Mouse (Mus musculus) hindbrain, postnatal 0 days (tissue): ENCODE results near the gene Cdc40. TPM values are rescaled to one million over a fixed set of nuclear protein-coding genes. Genes with fewer than 3 reads are reported as not detected.
"Not testable (repeated sequence)": the region's sequence is repeated elsewhere in the genome, so short reads cannot be mapped to it uniquely, and the experiment has no call there.

Source experiments
- ATAC-seq: fragments of 200-750 bp; cut with Nextera tagmentation; 2 replicates; pipeline ENCODE4 v1.8.0; 2017; ENCODE audit warnings: mild to moderate bottlenecking, moderate TSS enrichment, moderate library complexity
- DNase-seq: peaks from one replicate; pipeline ENCODE4 v3.0.0-alpha.2; 2015; ENCODE audit warnings: low spot score
- H3K27ac ChIP-seq: fragments of 300-500 bp; sonication (generic); 2 replicates; pipeline ENCODE4 v1.5.1; 2014; ENCODE audit warnings: mild to moderate bottlenecking
- H3K27me3 ChIP-seq: fragments of 300-500 bp; sonication (generic); 2 replicates; pipeline ENCODE4 v1.6.1; 2014; ENCODE audit warnings: low read length, mixed read lengths; ENCODE audit not compliant: insufficient read depth
- H3K36me3 ChIP-seq: fragments of 300-500 bp; sonication (generic); 2 replicates; pipeline ENCODE4 v1.6.1; 2014; ENCODE audit warnings: low read length, mixed read lengths; ENCODE audit not compliant: insufficient read depth
- H3K4me1 ChIP-seq: fragments of 300-500 bp; sonication (generic); 2 replicates; pipeline ENCODE4 v1.6.1; 2014; ENCODE audit warnings: antibody characterized with exemption, low read length, mixed read lengths; ENCODE audit not compliant: insufficient read depth
- H3K4me2 ChIP-seq: fragments of 300-500 bp; sonication (generic); 2 replicates; pipeline ENCODE4 v1.6.1; 2014; ENCODE audit warnings: low read depth, mild to moderate bottlenecking, low read length, moderate library complexity, mixed read lengths
- H3K4me3 ChIP-seq: fragments of 300-500 bp; sonication (generic); 2 replicates; pipeline ENCODE4 v1.5.1; 2014; ENCODE audit warnings: low read length
- H3K9ac ChIP-seq: fragments of 300-500 bp; sonication (generic); replicated peaks from 2 replicates; pipeline ENCODE4 v1.6.1; 2014; ENCODE audit warnings: mild to moderate bottlenecking, low read length, moderate library complexity, mixed read lengths
- H3K9me3 ChIP-seq: fragments of 300-500 bp; sonication (generic); 2 replicates; pipeline ENCODE4 v1.6.1; 2016; ENCODE audit warnings: low read length, mixed read lengths
- CTCF ChIP-seq: IDR thresholded peaks from 2 replicates; pipeline ENCODE4 v1.5.1; 2016; ENCODE audit warnings: antibody characterized with exemption, control low read depth, low read depth
- WGBS: fragments of 180-500 bp; shearing (Covaris S2); extraction: QIAGEN DNeasy Blood & Tissue Kit; methylation state at CpG from one replicate; pipeline ENCODE4 v1.1.7; 2014; 5-methylcytosine and 5-hydroxymethylcytosine counted together
- polyA plus RNA-seq: library from polyadenylated mRNA; unstranded; fragments of >200 nt; fragmentation: Nextera tagmentation; extraction: Ambion mirVana; gene quantifications from 2 replicates; pipeline ENCODE4 v1.2.1, GENCODE M21; 2015
- total RNA-seq: library from RNA; depleted of rRNA; stranded (reverse); fragments of >200 nt; gene quantifications from 2 replicates; pipeline ENCODE4 v1.2.3, GENCODE M21; 2014

Cdc40 gene
- total and polyA plus RNA-seq, 2 experiments from 2014 or later = 13.4 to 17.5 TPM

DNA sequence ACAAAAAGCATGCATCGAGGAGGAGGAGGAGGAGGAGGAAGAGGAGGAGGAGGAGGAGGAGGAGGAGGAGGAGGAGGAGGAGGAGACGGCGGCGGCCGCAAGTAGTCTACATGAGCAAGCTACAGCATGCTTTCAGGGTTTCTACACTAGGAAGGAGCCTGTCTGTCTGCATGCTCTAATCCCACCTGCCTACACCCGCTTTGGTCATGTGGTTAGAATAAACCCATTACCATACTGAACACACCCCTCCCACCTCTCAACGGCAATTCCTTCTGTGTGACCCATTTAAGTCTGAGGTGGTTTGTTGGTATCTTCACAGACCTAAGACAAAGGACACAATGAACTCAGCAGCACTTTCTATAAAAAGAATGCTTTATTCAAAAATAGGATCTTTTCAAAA, 51.8 kb downstream of the Cdc40 start:
- no peak for DNase-seq
- ATAC-seq = no peak
- H3K9ac ChIP-seq = no peak overlapping the region
- no peaks in the 10 kb centered on the region for H3K9me3 ChIP-seq
- H3K27me3 ChIP-seq = no peaks in the 10 kb centered on the region
- peaks cover 17% of the 10 kb centered on the region; the same call in 1 of the 2 replicates for H3K36me3 ChIP-seq
- H3K4me2 ChIP-seq = no peak overlapping the region
- TF ChIP-seq CTCF = no peak
- WGBS = 90% methylated on average over 6 of the region's 7 CpGs
- no peaks in the 10 kb centered on the region for H3K4me1 ChIP-seq
- no peak overlapping the region for H3K4me3 ChIP-seq
- no peak overlapping the region for H3K27ac ChIP-seq

DNA sequence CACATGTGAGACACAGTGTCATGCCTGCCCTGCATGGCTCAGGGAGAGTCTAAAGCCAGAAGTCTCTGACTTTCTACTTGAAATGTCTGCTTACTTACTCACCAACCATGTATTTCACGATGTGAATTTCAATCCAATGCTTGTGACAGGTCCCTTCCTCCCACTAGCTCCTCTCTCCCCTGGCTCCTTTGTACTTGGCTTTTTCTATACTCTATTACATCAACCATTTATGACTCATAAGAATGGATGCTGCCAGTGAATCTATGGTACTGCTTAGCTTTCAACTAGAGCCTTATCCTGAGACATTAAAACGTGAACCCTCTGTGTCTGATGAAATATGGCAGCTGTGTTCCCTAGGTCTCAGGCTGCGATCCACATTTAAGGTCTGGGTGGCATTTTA, 52.8 kb downstream of the Cdc40 start:
- H3K27me3 ChIP-seq = no peaks in the 10 kb centered on the region
- WGBS = 90% methylated on average over 3 of the region's 3 CpGs
- DNase-seq (no peak), ATAC-seq (no peak)
- H3K9ac ChIP-seq = no peak overlapping the region
- H3K36me3 ChIP-seq = peaks cover 12% of the 10 kb centered on the region; the same call in 1 of the 2 replicates
- H3K9me3 ChIP-seq = no peaks in the 10 kb centered on the region
- no peak overlapping the region for H3K4me2 ChIP-seq
- H3K4me3 ChIP-seq = no peak overlapping the region
- H3K27ac ChIP-seq = no peak overlapping the region
- H3K4me1 ChIP-seq = no peaks in the 10 kb centered on the region
- no peak for TF ChIP-seq CTCF

DNA sequence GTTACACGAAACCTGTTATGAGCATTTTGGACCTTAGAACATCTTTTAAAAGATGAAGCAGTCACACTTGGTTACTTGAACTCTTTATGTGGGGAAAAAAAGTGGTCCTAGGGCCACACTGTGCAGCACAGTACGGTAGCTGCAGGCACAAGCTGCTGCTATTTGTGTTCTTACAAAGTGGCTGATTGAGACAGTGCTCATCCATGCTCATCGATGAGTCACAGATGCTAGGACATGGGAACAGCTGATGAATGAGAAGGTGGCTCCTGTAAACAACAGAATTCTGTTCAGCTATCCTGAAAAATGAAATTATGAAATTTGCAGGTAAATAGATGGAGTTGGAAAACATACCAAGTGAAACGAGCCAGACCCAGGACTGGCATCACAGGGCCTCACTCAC, 55.4 kb downstream of the Cdc40 start:
- Histone ChIP-seq H3K27ac (no peak overlapping the region), H3K9ac (no peak overlapping the region), H3K36me3 (no peaks in the 10 kb centered on the region), H3K9me3 (no peaks in the 10 kb centered on the region), H3K27me3 (no peaks in the 10 kb centered on the region), H3K4me3 (no peak overlapping the region), H3K4me1 (no peaks in the 10 kb centered on the region), H3K4me2 (no peak overlapping the region)
- no peak for ATAC-seq
- no peak for DNase-seq
- TF ChIP-seq CTCF = no peak
- 85% methylated on average over 4 of the region's 4 CpGs for WGBS

DNA sequence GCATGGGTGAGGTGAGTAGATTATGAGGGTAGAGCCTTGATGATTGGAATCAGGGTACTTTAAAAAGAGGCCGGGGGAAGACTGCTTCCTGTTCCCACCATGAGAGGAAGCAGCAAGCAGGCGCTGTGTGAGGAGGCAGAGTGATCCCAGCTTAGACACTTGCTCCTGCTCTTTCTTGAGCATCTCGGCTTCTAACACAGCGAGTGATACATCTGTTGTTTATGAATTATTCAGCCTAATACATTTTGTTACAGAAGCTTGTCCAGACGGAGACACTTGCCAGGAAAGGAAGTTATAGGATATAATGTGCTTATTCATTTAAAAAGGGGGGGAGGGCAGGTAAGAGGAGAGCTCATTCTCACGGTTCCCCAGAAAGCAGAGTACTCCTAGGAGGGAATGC, 57.2 kb downstream of the Cdc40 start:
- Histone ChIP-seq H3K36me3 (no peaks in the 10 kb centered on the region), H3K27ac (no peak overlapping the region), H3K4me1 (no peaks in the 10 kb centered on the region), H3K9ac (no peak overlapping the region), H3K27me3 (no peaks in the 10 kb centered on the region), H3K4me2 (no peak overlapping the region), H3K9me3 (no peaks in the 10 kb centered on the region), H3K4me3 (no peak overlapping the region)
- 66% methylated on average over 6 of the region's 6 CpGs for WGBS
- no peak for TF ChIP-seq CTCF
- DNase-seq (no peak), ATAC-seq (no peak)

DNA sequence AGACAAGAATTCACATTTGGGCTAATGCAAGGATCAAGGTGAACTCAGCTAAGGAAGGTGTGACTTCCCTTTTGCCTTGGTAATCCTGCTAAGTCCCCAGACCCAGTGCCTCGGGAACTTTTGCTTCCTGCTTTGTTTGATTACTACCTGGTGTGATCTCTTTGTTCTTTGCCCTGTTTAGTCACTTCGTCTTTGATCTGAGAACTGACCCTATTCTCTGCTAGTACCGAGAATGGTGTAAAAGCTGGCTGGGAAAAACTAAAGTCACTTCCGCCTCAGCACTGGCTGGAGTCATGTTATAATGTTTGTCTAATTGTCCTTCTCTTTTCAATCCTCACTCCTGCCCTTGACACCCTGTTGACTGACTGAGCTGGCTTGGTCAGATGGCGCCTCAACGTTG, 66.6 kb downstream of the Cdc40 start:
- no peak for DNase-seq

DNA sequence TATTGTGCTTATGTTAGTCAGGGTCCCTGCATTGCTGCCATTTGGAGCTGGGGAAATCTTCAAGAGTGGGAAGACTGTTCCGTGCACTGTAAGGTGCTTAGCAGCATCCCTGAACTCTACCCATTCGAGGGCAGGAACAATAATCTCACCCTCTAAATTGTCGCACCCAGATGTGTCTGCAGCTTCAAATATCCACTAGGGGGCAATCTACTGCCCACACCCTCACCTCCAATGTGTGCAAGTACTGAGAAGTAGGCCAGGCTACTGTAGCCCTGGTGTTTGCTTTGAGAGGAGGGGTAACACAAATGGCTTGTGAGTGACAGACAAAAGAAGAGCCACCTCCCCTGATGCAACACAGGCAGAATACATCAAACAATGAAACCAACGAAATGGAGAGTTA, 69.5 kb downstream of the Cdc40 start:
- peak; percentile 50 for TF ChIP-seq CTCF
- no peaks in the 10 kb centered on the region for H3K9me3 ChIP-seq
- no peak overlapping the region for H3K27ac ChIP-seq
- H3K9ac ChIP-seq = no peak overlapping the region
- H3K4me2 ChIP-seq = no peak overlapping the region
- H3K27me3 ChIP-seq = no peaks in the 10 kb centered on the region
- 67% methylated on average over 4 of the region's 4 CpGs for WGBS
- ATAC-seq (no peak), DNase-seq (no peak)
- no peak overlapping the region for H3K4me3 ChIP-seq
- H3K36me3 ChIP-seq = no peaks in the 10 kb centered on the region
- no peaks in the 10 kb centered on the region for H3K4me1 ChIP-seq

More for the DNA sequence above, 66.6 kb downstream of the Cdc40 start:
- Histone ChIP-seq H3K27ac (no peak overlapping the region), H3K9me3 (no peaks in the 10 kb centered on the region), H3K36me3 (no peaks in the 10 kb centered on the region), H3K4me2 (no peak overlapping the region), H3K4me3 (no peak overlapping the region), H3K9ac (no peak overlapping the region), H3K27me3 (no peaks in the 10 kb centered on the region), H3K4me1 (no peaks in the 10 kb centered on the region)
- no peak for TF ChIP-seq CTCF
- 55% methylated on average over 6 of the region's 6 CpGs for WGBS
- ATAC-seq = no peak

DNA sequence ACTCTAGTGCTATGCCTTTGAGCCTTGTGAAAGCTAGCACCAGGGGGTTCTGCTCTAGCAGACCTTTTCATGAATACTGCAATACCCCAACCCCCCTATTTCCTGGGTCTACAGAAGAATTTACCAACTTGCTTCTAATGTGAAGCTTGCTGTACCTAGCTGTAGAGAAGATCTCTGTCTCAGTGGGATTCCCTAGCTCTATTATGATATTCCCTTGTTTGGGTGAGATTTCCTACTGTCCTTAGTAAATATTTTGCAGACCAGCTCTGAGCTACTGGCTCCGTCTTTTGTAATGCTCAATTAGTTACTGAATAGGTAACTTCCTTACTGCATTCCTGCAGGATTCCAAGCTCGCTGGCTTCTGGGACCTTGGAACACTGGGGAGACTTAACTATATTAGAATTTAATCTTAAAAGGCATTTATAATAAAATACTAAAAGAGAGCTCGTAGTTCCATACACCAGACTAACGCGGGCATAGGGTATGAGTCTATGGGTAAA, 73.7 kb downstream of the Cdc40 start:
- H3K36me3 ChIP-seq, ATAC-seq, H3K27ac ChIP-seq, DNase-seq, H3K4me3 ChIP-seq, H3K27me3 ChIP-seq, H3K9me3 ChIP-seq, H3K9ac ChIP-seq, H3K4me2 ChIP-seq, H3K4me1 ChIP-seq: not testable (repeated sequence)
- WGBS = 27% methylated on average over 5 of the region's 5 CpGs
